Mouse (Mus musculus) 3T3-L1 (cell line): ENCODE results near the gene Fam69a.

ENCODE experiments used
- DNase-seq: peaks from one replicate; pipeline ENCODE4 v3.0.0-alpha.2; 2015; ENCODE audit warnings: low read depth, low spot score

Fam69a gene

DNA sequence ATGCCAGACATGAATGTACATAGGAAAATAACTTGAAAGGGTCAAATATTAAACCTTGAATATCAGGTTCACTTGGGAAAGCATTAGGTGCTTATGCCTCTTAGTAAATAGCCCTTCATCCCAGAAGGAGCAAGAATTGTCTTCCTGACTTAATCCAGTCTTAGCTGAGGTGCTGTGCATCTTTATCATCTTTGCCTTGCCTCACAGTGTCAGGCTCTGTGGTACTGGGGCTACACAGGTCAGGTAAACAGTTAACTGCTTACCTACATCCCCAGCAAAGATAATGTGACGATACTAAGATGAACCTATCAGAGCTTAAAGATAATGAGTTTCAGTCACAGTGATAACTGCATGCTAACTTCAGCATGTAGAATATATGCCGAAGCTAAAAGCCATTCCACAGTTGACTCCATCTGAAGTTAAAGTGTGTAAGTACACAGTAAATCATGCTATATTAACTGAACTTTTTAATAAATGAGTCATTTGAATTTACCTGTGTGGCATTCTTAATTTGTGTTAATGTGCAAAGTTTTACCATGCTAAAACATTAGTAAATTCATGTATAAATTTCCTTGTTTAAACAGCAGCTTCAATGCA lies 78.3 kb downstream of the Fam69a start:
- no peak for DNase-seq

DNA sequence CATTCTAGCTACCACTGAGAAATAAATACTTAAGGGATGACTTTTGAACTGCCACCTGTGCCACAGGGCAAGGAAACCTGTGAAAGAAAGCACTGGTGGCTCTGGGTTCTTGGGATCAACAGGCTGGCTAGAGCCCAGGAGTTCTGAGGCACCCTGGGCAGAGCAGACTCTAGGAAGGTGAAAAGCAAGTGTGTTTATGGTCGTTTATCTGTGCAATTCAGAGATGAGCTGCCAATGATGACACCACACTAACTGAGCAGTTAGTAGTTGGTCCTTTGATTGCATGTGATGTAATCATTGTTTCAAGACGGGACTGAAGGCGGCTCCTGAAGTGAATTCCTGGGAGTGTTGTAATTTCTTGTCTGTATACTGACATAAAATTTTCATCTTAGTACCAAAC lies 82.6 kb downstream of the Fam69a start:
- DNase-seq: no peak

DNA sequence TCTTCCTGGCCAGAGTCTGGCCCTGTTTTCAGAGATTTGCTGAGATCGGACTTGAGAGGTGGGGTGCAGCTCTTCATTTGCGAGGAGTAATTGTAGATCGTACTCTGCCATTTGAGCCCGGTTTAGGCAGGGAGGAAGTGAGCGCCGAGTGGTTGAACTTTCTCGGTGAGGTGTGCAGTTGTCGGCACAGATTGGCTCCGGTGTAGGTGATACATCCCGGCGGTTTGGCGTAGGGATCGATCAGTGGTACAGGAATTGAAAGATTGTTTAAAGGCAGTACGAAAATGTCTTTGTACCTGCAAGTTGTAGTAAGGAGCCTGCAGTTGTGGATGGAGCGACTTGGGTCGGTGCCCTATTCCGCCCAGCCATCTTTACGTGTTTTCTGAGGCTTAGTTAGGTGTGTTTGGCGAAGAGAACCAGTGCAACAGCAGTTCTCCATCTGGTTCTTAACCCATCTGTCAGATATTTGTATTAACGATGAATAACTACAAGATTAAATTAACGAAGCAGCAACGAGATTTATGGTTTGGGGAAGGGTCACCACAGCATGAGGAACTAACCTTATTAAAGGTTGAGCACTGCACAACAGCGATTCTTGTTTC lies 85.8 kb downstream of the Fam69a start:
- peak; percentile 51 for DNase-seq

DNA sequence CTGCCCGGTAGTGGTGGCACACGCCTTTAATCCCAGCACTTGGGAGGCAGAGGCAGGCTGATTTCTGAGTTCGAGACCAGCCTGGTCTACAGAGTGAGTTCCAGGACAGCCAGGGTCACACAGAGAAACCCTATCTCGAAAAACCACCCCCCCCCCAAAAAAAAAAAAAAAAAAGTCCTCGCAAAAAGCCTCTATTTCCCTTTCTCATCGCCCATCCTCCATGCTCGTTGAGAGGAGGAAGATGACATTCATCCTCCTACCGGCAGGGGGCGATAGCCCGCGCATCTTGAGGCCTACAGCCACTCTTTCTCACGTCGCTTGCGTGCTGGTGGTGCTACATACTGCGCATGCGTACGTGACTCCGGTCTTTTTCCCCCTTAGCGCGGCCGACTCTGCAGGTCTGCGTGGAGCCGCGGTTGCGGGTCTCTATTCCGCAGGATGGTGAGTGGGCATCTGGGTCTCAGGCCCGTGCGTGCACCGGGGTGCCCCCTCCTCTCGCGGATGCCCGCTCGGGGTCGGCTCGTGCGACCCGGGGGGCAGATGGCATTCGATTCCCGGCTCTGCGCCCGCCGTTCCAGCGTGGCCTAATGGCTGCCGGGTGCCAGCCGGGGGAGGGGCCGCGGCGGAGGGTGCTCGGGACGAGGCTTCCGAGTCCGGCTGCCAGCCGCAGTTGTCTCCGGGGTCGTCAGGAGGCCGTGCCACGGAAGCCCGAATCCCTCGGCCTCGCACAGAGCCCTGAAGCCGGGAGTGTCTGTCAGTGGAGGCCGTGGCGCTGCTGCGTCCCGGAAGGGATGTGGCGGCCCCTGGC lies 86.5 kb downstream of the Fam69a start, which contains the start of gene Rpl5:
Gene Rpl5, plus strand, starts transcription at position 297 of the 808 bp plus-strand sequence.
- DNase-seq: peak; percentile 98

DNA sequence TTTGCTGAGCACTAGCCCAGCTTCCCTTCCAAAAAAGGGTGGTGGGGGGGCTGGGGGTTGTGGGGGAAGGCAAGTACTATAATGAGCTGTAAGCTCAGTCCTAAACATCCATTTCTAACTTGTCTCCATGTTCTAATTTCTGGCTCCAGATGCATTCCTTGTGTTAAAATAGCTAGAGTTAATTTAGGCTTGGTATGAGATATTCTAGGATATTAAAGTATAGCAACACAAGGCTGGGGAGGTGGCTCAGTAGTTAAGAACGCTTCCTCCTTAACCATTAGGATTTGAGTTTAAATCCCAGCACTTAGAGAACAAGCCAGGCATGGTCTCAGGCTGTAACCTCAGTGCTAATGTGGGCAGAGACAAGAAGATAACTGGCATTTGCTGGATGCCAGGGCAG lies 90.6 kb downstream of the Fam69a start:
- DNase-seq: no peak

DNA sequence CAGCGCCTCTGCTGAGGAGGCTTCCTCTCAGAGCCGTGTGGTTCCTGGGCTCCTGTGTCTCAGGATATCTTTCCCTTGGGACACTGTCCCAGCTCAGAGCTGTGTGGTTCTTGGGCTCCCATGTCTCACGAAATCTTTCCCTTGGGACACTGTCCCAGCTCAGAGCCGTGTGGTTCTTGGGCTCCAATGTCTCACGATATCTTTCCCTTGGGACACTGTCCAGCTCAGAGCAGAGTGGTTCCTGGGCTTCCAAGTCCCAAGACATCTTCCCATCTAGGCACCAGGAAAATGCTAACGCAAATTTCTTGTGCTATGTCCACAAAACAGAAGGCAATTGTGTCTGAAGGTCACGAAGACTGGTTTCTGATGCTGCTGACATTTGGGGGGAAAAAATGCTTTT lies 92.2 kb downstream of the Fam69a start:
- DNase-seq: no peak

DNA sequence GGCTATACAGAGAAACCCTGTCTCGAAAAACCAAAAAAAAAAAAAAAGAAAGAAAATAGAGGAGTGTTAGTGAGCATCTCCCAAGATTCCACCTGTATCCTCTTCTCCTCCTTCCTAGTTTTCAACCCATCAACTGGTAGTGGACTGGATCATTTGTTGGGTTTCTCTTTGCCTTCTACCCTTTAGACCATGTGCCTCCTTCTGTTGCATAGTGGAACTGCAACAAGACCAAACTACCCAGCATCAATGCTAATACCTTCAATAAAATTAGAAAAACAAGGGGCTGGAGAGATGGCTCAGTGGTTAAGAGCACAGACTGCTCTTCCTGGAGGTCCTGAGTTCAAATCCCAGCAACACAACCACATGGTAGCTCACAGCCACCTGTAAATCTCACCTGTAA lies 95.4 kb downstream of the Fam69a start:
- peak; percentile 71 for DNase-seq

DNA sequence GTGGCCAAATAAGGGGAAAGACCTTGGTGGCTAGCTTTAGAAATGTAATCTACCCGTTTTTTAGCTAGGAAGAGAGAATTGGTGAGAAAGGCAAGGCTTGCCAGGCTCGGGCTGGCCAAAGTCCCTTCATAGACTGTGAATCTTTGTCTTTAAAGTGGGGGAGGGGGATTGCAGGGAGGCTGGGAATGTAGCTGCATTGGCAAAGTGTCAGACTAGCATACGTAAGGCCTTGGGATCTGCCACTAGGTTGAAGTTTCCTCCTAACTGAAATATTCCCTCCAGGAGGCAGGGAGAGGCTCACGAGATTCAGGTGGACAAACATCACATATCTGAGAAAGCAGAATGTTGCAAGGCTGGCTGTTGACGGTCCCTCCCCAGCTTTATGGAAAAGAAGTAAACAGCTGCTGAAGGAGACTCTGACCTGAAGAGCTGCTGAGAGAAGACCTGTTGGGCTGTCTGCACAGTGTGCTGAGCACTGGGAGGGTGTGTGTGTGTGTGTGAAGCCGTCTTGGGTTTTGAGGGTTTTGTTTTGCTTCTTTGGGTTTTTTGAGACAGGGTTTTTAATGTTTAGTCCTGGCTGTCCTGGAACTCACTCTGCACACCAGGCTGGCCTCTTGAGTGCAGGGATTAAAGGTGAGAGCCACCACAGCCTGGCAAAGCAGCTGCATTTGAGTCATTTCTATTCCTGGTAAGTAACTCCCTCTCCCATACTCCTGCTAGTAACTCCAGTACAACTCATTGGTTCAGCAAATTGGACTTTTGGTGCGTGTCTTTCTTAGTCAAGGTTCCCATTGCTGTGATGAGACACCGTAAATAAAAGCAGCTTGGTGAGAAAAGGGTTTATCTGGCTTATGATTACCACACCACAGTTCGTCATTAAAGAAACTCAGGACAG lies 96.6 kb downstream of the Fam69a start:
- no peak for DNase-seq

DNA sequence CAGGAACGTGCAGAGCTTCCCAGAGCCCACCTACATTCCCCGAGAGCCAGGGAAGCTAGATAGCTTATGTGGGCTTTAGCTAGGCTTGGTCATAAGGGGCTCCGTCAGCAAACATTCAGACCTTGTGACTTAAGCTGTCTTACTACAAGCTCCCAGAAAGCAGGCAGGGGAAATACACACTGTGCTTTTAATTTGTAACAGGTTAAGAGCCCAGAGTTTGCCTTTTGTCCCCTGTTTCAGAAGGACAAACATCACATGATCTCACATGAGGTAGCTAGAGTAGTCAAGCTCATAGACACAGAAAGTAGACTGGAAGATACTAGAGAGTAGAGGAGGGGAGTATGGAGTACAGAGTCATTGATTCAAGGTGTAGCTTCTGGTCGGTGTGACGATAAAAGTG lies 106.2 kb downstream of the Fam69a start:
- DNase-seq: no peak

DNA sequence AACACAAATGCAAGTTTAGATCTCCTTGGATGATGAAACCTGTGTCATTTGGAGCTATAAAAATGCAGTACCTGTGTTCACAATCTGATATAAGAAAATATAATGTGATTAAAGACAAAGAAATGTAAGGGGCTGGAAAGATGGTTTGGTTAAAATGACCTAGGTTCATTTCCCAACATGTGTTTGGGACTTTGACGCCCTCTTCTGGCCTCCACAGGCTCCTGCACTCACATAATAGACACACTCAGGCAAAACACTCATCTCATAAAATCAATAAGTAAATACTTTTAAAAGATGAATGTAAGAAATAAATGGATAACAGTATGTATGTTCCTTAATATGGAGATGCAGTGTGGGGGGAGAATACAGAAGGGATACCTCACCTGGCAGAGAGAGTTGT lies 109.8 kb downstream of the Fam69a start:
- DNase-seq: no peak

DNA sequence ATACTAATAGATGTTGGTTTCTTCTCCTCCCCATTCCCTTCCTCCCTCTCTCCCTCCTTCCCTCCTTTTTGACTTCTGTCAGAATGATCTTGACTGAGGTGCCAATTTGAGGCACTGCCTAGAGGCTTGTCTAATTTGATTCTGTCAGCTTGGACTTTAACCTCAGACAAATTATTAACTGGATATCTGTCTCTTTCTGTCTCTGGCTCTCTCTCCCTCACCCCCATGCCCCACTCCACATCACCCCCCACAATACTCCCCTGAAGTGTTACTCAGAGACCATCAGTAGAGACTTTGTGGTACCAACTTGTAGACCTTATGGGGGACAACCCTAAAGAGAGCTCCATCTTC lies 111.6 kb downstream of the Fam69a start:
- no peak for DNase-seq

DNA sequence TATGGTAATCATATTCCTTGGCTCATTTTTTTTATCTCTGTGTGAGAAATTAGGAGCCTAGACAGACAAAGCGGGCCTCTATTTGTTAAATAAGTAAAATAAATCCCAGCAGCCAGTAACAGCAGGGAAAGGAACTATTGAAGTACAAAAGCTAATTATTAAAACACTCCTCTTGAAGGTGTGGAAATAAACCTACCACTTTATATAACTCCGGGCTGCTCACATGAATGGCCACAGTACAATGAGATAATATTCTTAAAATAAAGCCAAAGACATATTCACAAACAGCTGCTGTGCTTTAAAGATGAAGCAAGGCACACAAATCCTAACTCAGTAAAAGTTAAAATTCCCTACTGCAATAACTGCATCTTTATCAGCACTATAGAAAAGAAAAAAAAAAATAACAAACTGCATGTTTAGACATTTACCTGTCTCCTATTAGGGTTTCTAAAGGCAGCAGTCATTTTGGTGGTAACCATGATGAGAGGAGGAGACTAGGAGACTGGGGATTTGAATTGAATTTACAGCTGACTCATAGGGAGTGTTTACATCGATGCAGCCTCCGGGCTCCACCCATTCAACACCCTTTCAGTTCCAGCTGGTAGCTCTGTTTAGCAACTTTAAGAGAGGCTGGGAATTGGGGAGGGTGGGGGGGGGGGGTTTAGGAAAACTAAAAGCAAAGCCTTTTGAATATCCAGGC lies 112.2 kb downstream of the Fam69a start, which contains the start of gene Evi5:
Gene Evi5, minus strand, starts transcription at position 547 of the 700 bp plus-strand sequence.
- DNase-seq: peak; percentile 73

DNA sequence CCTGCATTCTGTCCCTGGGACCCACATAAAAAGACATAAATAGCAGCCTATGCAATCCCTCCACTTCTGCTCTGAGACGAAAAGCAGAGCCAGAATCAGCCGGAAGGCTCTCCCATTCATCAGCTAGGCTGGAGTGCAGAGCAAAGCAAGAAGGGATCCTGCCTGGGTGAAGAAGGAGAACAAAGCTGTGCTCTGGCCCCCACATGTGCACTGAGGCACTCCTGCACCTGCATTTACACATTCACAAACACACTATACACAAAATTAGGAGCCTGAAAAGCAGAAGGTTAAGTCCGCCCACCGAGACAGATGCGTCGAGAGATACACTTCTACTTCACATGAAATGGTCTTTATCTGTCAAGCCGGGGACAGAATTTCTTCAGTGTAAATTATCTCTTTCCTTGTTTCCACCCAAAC lies 113.0 kb downstream of the Fam69a start:
- no peak for DNase-seq

DNA sequence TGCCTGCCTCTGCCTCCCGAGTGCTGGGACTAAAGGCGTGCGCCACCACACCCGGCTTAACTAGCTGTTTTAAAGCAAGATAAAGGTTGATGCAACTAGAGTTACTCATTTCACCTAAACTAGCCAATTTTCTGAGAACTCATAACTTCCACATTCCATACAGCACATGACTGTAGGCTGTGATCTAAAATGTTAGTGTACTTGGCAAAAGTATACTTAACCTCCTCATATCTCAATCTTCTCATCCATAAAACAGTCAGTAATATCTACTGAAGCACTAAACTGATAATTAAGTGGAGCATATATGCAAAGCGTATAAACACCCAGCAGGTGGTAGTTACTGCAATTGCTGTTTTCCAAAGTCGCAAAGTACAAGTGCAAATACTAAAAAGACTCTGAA lies 113.6 kb downstream of the Fam69a start:
- no peak for DNase-seq

DNA sequence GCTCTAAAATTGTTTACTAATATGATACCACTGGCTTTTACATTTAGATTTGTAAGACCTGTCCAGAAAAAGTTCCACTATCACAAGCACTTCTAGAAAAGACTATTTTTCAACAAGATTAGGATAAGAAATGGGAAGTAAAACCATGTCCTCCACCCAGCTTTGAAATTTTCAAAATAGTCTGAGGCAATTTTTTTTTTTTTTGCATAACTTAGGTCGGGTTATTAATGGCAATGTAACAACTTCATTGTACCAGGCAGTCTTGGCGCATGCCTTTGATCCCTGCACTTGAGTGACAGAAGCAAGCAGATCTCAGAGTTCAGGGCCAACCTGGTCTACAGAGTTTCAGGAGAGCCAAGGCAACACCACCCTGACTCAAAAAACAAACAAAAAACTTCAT lies 117.2 kb downstream of the Fam69a start:
- peak; percentile 9 for DNase-seq

DNA sequence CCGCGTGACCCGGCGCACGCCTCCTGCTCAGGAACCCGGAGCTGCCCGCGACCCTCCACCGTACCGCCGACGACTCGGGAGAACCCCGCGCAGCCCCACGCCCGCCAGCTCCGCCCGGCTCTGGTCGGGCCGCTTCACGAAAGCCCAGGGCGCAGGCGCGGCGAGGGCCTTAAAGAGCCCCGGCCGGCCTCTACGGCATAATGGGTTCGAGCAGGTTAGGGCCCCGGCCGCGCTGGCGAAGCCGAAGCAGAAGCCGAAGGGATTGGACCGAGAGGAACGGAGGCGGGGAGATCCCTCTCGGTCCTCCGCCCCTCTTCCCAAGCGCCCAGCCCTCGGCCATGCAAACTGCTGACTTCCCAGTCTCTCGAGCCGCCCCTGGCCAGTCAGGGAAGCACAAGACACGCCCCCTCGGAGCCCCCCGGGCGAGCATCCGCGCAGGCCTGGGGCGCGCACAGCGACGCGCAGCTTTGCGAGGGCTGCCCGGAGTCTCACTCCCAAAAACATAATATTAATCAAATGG lies 117.9 kb downstream of the Fam69a start:
- peak; percentile 93 for DNase-seq

DNA sequence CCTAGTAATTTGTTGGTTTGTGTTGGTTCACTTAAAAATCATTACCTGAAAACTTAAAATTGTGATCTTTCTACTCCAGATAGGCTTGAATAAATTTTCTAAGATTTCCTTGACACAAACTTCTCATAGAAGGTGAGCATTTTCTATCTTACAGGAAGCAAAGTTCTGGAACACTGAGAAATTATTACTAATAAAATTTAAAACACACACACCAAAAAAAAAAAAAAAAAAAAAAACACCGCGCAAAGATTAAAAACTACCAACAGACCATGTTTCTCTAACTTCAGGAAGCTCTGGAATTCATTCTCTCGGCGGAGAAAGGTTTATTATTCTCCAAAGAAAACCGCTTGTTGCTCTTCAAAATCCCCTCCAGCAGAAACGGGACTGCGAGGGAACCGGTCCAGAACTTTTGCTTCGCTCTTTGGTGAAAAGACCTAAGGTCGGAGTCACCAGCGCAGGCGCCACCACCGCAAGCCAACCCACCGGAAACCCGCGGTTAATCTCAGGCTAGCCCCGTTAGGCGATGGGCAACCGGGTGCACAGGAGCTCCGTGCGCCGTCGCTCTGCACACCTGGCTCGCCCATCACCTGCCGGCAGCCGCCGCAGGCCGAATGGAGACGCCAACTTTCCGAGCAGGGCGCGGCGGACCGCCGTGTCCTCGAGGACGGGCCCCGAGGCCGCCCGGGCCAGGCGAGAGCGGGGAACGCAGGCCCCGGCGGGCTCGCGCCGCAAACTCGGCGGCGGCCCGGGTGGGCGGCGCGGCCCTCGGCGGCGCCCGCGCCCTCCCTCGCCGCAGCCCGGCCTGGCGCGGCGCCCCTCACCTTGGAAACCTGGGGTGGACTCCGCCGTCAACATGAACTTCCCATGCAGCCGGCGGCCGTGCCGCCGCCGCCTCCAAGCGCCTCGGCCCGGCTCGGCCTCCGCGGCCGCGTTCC lies 118.6 kb downstream of the Fam69a start:
- DNase-seq: peak; percentile 78

DNA sequence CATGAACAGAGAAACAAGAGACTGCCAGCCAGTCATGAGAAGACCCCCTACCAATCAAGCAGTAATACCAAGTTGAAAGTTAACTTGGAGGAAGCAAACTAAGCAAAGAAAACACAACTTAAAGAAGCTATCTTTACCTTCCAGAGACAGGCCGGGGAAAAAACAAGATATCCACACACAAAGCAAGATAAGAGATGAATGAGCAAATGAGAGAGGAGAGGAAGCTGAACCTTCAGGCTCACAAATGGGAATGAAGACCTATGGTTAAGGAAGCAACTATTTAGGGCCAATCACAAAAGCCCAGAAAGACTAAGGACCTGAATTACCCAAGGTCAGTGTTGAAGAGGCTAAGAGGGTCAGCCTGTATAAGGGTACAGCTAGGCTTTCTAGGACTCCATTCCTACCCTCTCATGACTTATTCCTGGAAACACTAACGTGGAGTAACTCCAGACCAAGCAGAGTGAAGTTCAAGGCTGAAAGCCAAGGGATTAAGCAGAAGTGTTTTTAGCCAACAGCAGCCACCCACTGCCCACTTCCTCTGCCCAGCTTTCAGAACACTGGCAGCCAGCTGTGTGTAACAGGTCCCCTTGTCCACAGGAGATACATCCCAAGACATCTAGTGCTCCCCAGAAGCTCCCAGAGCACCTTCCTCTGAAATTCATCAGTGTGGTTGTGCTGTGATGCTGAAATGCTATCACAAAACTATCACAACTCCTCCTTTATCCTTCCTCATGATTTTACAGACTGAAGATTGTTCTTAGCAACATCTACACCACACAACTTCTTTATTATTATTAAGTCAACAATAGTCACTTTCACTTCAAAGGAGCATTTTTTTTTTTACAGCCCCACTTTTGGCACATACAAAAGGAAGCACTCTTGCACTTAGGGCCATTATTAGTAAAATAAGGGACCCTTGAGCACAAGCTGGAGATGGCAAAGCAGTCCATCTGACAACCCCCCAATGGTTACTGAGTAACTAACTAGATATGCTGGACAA lies 120.5 kb downstream of the Fam69a start:
- DNase-seq: no peak

DNA sequence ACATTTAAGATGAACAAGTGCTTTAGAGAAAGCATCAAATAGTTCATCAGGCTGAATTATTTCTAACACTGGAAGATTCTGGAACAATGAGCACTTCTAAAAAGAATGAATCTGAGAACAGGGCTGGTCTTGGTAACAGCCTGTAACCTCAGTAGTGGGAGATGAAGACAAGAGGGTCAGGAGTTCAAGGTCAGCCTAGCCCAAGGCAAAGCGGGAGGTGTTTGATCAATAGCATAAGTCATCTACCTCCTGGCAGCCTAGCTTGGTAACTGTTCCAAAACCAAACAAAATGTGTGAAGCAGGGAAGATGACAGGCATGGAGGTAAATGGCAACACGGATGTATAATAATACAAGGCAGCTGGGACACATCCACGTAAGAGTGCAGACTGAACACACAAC lies 122.9 kb downstream of the Fam69a start:
- DNase-seq: no peak
